Mouse (Mus musculus) heart, adult 18-20 months (tissue): ENCODE measurements around the gene Plpp7. TPM values are rescaled to one million over a fixed set of nuclear protein-coding genes. Genes with fewer than 3 reads are reported as not detected.

ENCODE experiments used
- microRNA-seq, 2 experiments: library from miRNA; unstranded; fragments of <30 nt; microRNA quantifications; one replicate each; pipeline ENCODE4 v1.2.0; 2022
- total RNA-seq, 2 experiments: library from RNA; stranded (reverse); gene quantifications; 2 replicates each; pipeline ENCODE4 v1.2.3; 2021

Plpp7 gene
- total RNA-seq, 2 experiments from 2014 or later = 27.3 to 38.3 TPM

Small RNAs within 50 kb of the gene (microRNA-seq; reads per million reads assigned to microRNA genes)
- gene Mir7674 = 0.27 to 2.3 reads per million in 2 experiments

Other genes starting within 250 kb of the Plpp7 start
- gene Fibcd1, start 249.5 kb upstream of the Plpp7 start, total RNA-seq = not detected
- under 1 TPM; 0.67 to 0.75 TPM for gene Lamc3, start 208.2 kb upstream of the Plpp7 start, total RNA-seq
- 1 to 10 TPM; 2.5 to 3.5 TPM for gene Aif1l, start 145.4 kb upstream of the Plpp7 start, total RNA-seq
- gene Nup214, start 121.1 kb upstream of the Plpp7 start, total RNA-seq = 10 to 100 TPM; 27.7 to 36.7 TPM
- gene Fam78a, start 10.7 kb upstream of the Plpp7 start, total RNA-seq = 10 to 100 TPM; 15.0 to 23.0 TPM
- 10 to 100 TPM; 83.5 to 86.2 TPM for gene Prrc2b, start 55.6 kb downstream of the Plpp7 start, total RNA-seq
- gene Pomt1, start 141.1 kb downstream of the Plpp7 start, total RNA-seq = 10 to 100 TPM; 13.7 to 17.8 TPM
- 10 to 100 TPM; 20.3 to 26.7 TPM for gene Uck1, start 164.6 kb downstream of the Plpp7 start, total RNA-seq
- 10 to 100 TPM; 67.6 to 75.5 TPM for gene Golga2, start 191.9 kb downstream of the Plpp7 start, total RNA-seq
- 100 to 1,000 TPM; 214 to 232 TPM for gene Swi5, start 192.5 kb downstream of the Plpp7 start, total RNA-seq